Mouse (Mus musculus): ENCODE measurements around the gene Lrpap1. TPM values are rescaled to one million over a fixed set of nuclear protein-coding genes. Genes with fewer than 3 reads are reported as not detected.

Lrpap1 gene
- polyA plus RNA-seq, 1 experiment = 36.4 TPM

- TF ChIP-seq POLR2A (IDR thresholded peaks at IDR 0.05; ENCODE audit: control insufficient read depth, low read depth, low read length) (no peak), CTCF (IDR thresholded peaks at IDR 0.05; ENCODE audit: control insufficient read depth, insufficient read depth, insufficient replicate concordance, low read depth, low read length) (no peak)
- no peaks in the 10 kb centered on the region for H3K27me3 ChIP-seq (ENCODE audit: control insufficient read depth, insufficient read depth, low read length)
- H3K4me1 ChIP-seq (ENCODE audit: control insufficient read depth, insufficient read depth, low read length) = peaks cover 9% of the 10 kb centered on the region
- no peak overlapping the region for H3K4me3 ChIP-seq (ENCODE audit: control insufficient read depth, low read depth, low read length)
- H3K36me3 ChIP-seq (ENCODE audit: control insufficient read depth, insufficient read depth, low read length) = no peaks in the 10 kb centered on the region; the same call in 1 of the 2 replicates
- no peak overlapping the region for H3K27ac ChIP-seq (ENCODE audit: control insufficient read depth, insufficient read depth, low read depth, low read length)
Measured at GRCm38 (mm10) chr5:35103528-35103927, 2.0 kb downstream of the Lrpap1 start.

DNA sequence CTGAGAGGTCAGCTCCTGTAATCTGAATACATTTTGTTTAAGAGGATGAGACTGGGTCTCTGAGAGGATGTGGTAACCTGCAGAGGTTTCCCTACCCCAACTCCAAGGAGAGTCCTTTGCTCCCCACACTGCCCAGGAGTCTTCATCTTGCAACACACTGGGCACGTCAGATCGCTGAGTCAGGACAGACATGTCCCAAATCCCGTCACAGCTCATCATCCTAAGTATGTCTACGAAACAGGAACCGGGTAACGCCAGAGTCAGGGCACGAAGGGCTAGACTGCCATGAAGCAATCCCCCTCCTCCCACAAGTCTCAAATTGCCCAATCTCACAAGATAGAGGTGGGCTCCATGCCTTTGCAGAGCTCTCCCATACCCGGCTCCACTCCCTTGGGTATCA is 2.5 kb downstream of the Lrpap1 start:
- H3K36me3 ChIP-seq (ENCODE audit: control insufficient read depth, insufficient read depth, low read length) = no peaks in the 10 kb centered on the region; the same call in 1 of the 2 replicates
- H3K27me3 ChIP-seq (ENCODE audit: control insufficient read depth, insufficient read depth, low read length) = no peaks in the 10 kb centered on the region
- TF ChIP-seq POLR2A (IDR thresholded peaks at IDR 0.05; ENCODE audit: control insufficient read depth, low read depth, low read length) = no peak
- no peak for TF ChIP-seq CTCF (IDR thresholded peaks at IDR 0.05; ENCODE audit: control insufficient read depth, insufficient read depth, insufficient replicate concordance, low read depth, low read length)
- H3K4me3 ChIP-seq (ENCODE audit: control insufficient read depth, low read depth, low read length) = no peak overlapping the region
- H3K27ac ChIP-seq (ENCODE audit: control insufficient read depth, insufficient read depth, low read depth, low read length) = no peak overlapping the region
- H3K4me1 ChIP-seq (ENCODE audit: control insufficient read depth, insufficient read depth, low read length) = peaks cover 9% of the 10 kb centered on the region

GRCm38 (mm10) chr5:35091636-35092035 is 13.9 kb downstream of the Lrpap1 start:
- Histone ChIP-seq H3K36me3 (ENCODE audit: control insufficient read depth, insufficient read depth, low read length) (peaks cover 1% of the 10 kb centered on the region), H3K4me3 (ENCODE audit: control insufficient read depth, low read depth, low read length) (no peak overlapping the region), H3K27me3 (ENCODE audit: control insufficient read depth, insufficient read depth, low read length) (no peaks in the 10 kb centered on the region), H3K4me1 (ENCODE audit: control insufficient read depth, insufficient read depth, low read length) (peaks cover 2% of the 10 kb centered on the region; the same call in 1 of the 2 replicates), H3K27ac (ENCODE audit: control insufficient read depth, insufficient read depth, low read depth, low read length) (no peak overlapping the region)
- TF ChIP-seq CTCF (IDR thresholded peaks at IDR 0.05; ENCODE audit: control insufficient read depth, insufficient read depth, insufficient replicate concordance, low read depth, low read length) = no peak
- no peak for TF ChIP-seq POLR2A (IDR thresholded peaks at IDR 0.05; ENCODE audit: control insufficient read depth, low read depth, low read length)

- Histone ChIP-seq H3K4me1 (ENCODE audit: control insufficient read depth, insufficient read depth, low read length) (peaks cover 2% of the 10 kb centered on the region; the same call in 1 of the 2 replicates), H3K36me3 (ENCODE audit: control insufficient read depth, insufficient read depth, low read length) (peaks cover 1% of the 10 kb centered on the region; the same call in 1 of the 2 replicates), H3K4me3 (ENCODE audit: control insufficient read depth, low read depth, low read length) (no peak overlapping the region), H3K27ac (ENCODE audit: control insufficient read depth, insufficient read depth, low read depth, low read length) (no peak overlapping the region), H3K27me3 (ENCODE audit: control insufficient read depth, insufficient read depth, low read length) (no peaks in the 10 kb centered on the region)
- no peak for TF ChIP-seq CTCF (IDR thresholded peaks at IDR 0.05; ENCODE audit: control insufficient read depth, insufficient read depth, insufficient replicate concordance, low read depth, low read length)
- no peak for TF ChIP-seq POLR2A (IDR thresholded peaks at IDR 0.05; ENCODE audit: control insufficient read depth, low read depth, low read length)
Measured at GRCm38 (mm10) chr5:35089614-35089963, 16.0 kb downstream of the Lrpap1 start.

GRCm38 (mm10) chr5:35088785-35089613 is 16.6 kb downstream of the Lrpap1 start:
- H3K4me3 ChIP-seq (ENCODE audit: control insufficient read depth, low read depth, low read length) = no peak overlapping the region
- H3K27ac ChIP-seq (ENCODE audit: control insufficient read depth, insufficient read depth, low read depth, low read length) = no peak overlapping the region
- no peaks in the 10 kb centered on the region for H3K27me3 ChIP-seq (ENCODE audit: control insufficient read depth, insufficient read depth, low read length)
- peak; percentile 89; the same call in 1 of the 2 replicates for TF ChIP-seq CTCF (IDR thresholded peaks at IDR 0.05; ENCODE audit: control insufficient read depth, insufficient read depth, insufficient replicate concordance, low read depth, low read length)
- no peak for TF ChIP-seq POLR2A (IDR thresholded peaks at IDR 0.05; ENCODE audit: control insufficient read depth, low read depth, low read length)
- H3K36me3 ChIP-seq (ENCODE audit: control insufficient read depth, insufficient read depth, low read length) = peaks cover 1% of the 10 kb centered on the region; the same call in 1 of the 2 replicates
- H3K4me1 ChIP-seq (ENCODE audit: control insufficient read depth, insufficient read depth, low read length) = peaks cover 2% of the 10 kb centered on the region; the same call in 1 of the 2 replicates

DNA sequence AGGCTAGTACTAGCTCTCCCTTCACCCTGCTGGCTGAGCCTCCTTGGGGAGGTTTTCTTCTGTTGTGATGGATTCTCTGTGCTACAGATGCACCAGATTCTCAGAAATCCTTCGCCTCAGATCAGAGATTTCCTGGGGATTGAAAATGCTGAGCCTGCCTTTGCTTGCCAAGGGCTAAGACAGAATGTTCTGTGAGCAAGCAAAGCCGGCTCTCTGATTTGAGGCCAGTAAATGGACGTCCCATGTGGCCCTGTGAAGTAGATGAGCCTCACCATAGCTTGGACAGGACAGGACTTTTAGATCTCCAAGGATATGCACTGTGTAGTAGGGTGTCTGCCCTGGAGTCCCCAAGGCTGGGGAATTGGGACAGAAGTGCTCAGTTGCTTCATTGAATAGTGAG is 20.7 kb downstream of the Lrpap1 start:
- Histone ChIP-seq H3K27ac (ENCODE audit: control insufficient read depth, insufficient read depth, low read depth, low read length) (no peak overlapping the region), H3K4me1 (ENCODE audit: control insufficient read depth, insufficient read depth, low read length) (peaks cover 2% of the 10 kb centered on the region; the same call in 1 of the 2 replicates), H3K36me3 (ENCODE audit: control insufficient read depth, insufficient read depth, low read length) (no peaks in the 10 kb centered on the region), H3K4me3 (ENCODE audit: control insufficient read depth, low read depth, low read length) (no peak overlapping the region), H3K27me3 (ENCODE audit: control insufficient read depth, insufficient read depth, low read length) (no peaks in the 10 kb centered on the region)
- no peak for TF ChIP-seq CTCF (IDR thresholded peaks at IDR 0.05; ENCODE audit: control insufficient read depth, insufficient read depth, insufficient replicate concordance, low read depth, low read length)
- no peak for TF ChIP-seq POLR2A (IDR thresholded peaks at IDR 0.05; ENCODE audit: control insufficient read depth, low read depth, low read length)

GRCm38 (mm10) chr5:35079101-35079500 is 26.5 kb downstream of the Lrpap1 start:
- Histone ChIP-seq H3K4me3 (ENCODE audit: control insufficient read depth, low read depth, low read length) (no peak overlapping the region), H3K27ac (ENCODE audit: control insufficient read depth, insufficient read depth, low read depth, low read length) (no peak overlapping the region)
- TF ChIP-seq POLR2A (IDR thresholded peaks at IDR 0.05; ENCODE audit: control insufficient read depth, low read depth, low read length) (no peak), CTCF (IDR thresholded peaks at IDR 0.05; ENCODE audit: control insufficient read depth, insufficient read depth, insufficient replicate concordance, low read depth, low read length) (no peak)

More at GRCm38 (mm10) chr5:35079101-35079500, 26.5 kb downstream of the Lrpap1 start:
- no peaks in the 10 kb centered on the region for H3K27me3 ChIP-seq (ENCODE audit: control insufficient read depth, insufficient read depth, low read length)
- no peaks in the 10 kb centered on the region for H3K4me1 ChIP-seq (ENCODE audit: control insufficient read depth, insufficient read depth, low read length)
- H3K36me3 ChIP-seq (ENCODE audit: control insufficient read depth, insufficient read depth, low read length) = no peaks in the 10 kb centered on the region

All from testis, adult 2 months (tissue).